Mouse (Mus musculus): Measurements from ENCODE around the gene Cldn9. TPM values are rescaled to one million over a fixed set of nuclear protein-coding genes. Genes with fewer than 3 reads are reported as not detected.

Gene Cldn9
- polyA plus RNA-seq, 1 experiment from 2014 or later, result 5.8 TPM

GRCm38 (mm10) chr17:23677236-23677679 is 6.6 kb downstream of the Cldn9 start, which contains the start of gene Tnfrsf12a:
Gene Tnfrsf12a (minus strand): TSS chr17:23677468.
- Histone ChIP-seq H3K36me3 (no peaks in the 10 kb centered on the region), H3K4me3 (peak within 1 kb of the TSS; percentile 64), H3K27ac (peak within 1 kb of the TSS; percentile 79), H3K9me3 (no peaks in the 10 kb centered on the region), H3K4me2 (peak within 1 kb of the TSS; percentile 95), H3K27me3 (peaks cover 37% of the 10 kb centered on the region), H3K9ac (peak within 1 kb of the TSS; percentile 46), H3K4me1 (peaks cover 54% of the 10 kb centered on the region)
- under 1% methylated on average over 34 of the region's 34 CpGs for WGBS
- ATAC-seq (ENCODE audit: insufficient number of reproducible peaks, low FRiP score, low TSS enrichment, low read depth), result peak; percentile 41; the same call in 1 of the 2 replicates

DNA sequence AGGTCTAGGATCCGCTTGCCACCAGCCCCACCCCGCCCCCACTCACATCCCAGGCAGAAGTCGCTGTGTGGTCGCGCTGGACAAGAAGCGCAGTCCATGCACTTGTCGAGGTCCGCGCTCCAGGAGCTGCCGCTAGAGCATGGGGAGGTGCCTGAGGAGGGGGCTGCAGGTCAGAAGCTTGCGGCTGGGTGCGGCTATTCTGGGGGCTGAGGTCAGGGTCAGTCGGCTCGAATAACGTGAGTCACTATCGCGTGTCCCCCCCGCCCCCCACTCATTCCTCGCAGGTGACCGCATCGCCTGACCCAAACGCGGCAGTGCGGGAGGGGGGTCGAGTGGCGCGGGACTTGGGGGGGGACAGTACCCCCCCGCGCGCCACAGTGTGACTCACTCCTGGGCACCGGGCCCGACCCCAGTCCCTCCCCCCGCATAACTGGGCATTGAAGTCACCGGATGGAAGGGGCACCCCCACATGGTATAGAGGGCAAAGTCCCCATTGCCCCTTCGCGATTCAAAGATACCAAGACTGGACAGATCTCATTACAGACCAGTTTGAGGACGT is 7.3 kb downstream of the Cldn9 start:
- Histone ChIP-seq H3K4me2 (peak overlapping the region; percentile 95), H3K4me3 (peak overlapping the region; percentile 64), H3K4me1 (peaks cover 54% of the 10 kb centered on the region), H3K9me3 (no peaks in the 10 kb centered on the region), H3K27ac (peak overlapping the region; percentile 79), H3K36me3 (no peaks in the 10 kb centered on the region), H3K9ac (peak overlapping the region; percentile 46), H3K27me3 (peaks cover 33% of the 10 kb centered on the region)
- under 1% methylated on average over 37 of the region's 37 CpGs for WGBS
- ATAC-seq (ENCODE audit: insufficient number of reproducible peaks, low FRiP score, low TSS enrichment, low read depth), result no peak

GRCm38 (mm10) chr17:23675564-23676281 is 8.1 kb downstream of the Cldn9 start:
- 9% methylated on average over 15 of the region's 15 CpGs for WGBS
- ATAC-seq (ENCODE audit: insufficient number of reproducible peaks, low FRiP score, low TSS enrichment, low read depth), result no peak
- Histone ChIP-seq H3K4me3 (peak overlapping the region; percentile 64), H3K36me3 (no peaks in the 10 kb centered on the region), H3K27me3 (peaks cover 24% of the 10 kb centered on the region), H3K27ac (peak overlapping the region; percentile 79), H3K4me1 (peaks cover 54% of the 10 kb centered on the region), H3K9ac (peak overlapping the region; percentile 46), H3K9me3 (no peaks in the 10 kb centered on the region), H3K4me2 (peak overlapping the region; percentile 95)

GRCm38 (mm10) chr17:23675127-23675526 is 8.7 kb downstream of the Cldn9 start:
- Histone ChIP-seq H3K27me3 (peaks cover 18% of the 10 kb centered on the region), H3K4me1 (peaks cover 54% of the 10 kb centered on the region), H3K9ac (no peak overlapping the region), H3K36me3 (peaks cover 5% of the 10 kb centered on the region), H3K27ac (peak overlapping the region; percentile 86), H3K4me3 (peak overlapping the region; percentile 64), H3K9me3 (no peaks in the 10 kb centered on the region), H3K4me2 (peak overlapping the region; percentile 95)
- WGBS, result 20% methylated on average over 5 of the region's 5 CpGs
- ATAC-seq (ENCODE audit: insufficient number of reproducible peaks, low FRiP score, low TSS enrichment, low read depth), result no peak

GRCm38 (mm10) chr17:23674271-23674952 is 9.4 kb downstream of the Cldn9 start:
- H3K9me3 ChIP-seq, result no peaks in the 10 kb centered on the region
- H3K4me2 ChIP-seq, result peak overlapping the region; percentile 95
- peaks cover 12% of the 10 kb centered on the region for H3K36me3 ChIP-seq
- peak overlapping the region; percentile 86 for H3K27ac ChIP-seq
- peak overlapping the region; percentile 55; the same call in 1 of the 2 replicates for H3K9ac ChIP-seq
- peaks cover 50% of the 10 kb centered on the region for H3K4me1 ChIP-seq
- 26% methylated on average over 9 of the region's 9 CpGs for WGBS
- H3K27me3 ChIP-seq, result peaks cover 11% of the 10 kb centered on the region
- ATAC-seq (ENCODE audit: insufficient number of reproducible peaks, low FRiP score, low TSS enrichment, low read depth), result no peak
- H3K4me3 ChIP-seq, result peak overlapping the region; percentile 64

DNA sequence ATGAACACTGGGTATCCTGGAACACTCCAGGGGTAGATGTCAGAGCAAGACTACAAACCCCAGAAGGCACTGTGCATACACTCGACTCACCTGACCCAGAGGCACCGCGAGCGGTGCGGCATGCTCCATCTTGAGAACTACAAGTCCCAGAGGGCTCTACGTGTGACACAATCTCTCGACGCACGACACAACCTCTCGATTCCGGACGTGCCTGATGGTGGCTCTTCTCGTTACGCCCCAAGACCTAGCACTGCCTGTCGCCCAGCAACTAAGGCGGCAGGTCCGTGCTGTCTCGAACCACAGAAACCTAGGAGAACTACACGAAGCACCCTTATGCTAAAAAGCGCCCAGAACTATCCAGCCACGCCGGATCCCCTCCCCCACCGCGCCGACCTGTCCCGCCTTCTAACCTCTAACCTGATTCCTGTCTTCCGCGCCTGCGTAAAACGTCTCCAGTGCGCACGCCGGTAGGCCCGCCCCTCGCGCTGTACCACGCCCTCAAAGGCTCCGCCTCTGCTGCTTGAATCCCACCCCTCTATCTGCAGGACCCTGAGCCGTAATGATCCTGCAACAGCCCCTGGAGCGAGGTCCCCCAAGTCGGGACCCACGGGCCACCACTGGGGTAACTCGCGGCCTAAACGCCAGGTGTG is 10.3 kb downstream of the Cldn9 start, which contains the start of the genes Hcfc1r1 and Thoc6:
Gene Hcfc1r1, plus strand, starts transcription at position 173 of the 650 bp plus-strand sequence.
Gene Thoc6, minus strand, starts transcription at position 459 of the 650 bp plus-strand sequence.
- peak within 1 kb of the TSS; percentile 64 for H3K4me3 ChIP-seq
- peak within 1 kb of the TSS; percentile 86 for H3K27ac ChIP-seq
- peak; percentile 91 for ATAC-seq (ENCODE audit: insufficient number of reproducible peaks, low FRiP score, low TSS enrichment, low read depth)
- H3K9me3 ChIP-seq, result no peaks in the 10 kb centered on the region
- WGBS, result 1% methylated on average over 45 of the region's 45 CpGs
- H3K36me3 ChIP-seq, result peaks cover 21% of the 10 kb centered on the region
- H3K4me1 ChIP-seq, result peaks cover 42% of the 10 kb centered on the region
- H3K4me2 ChIP-seq, result peak within 1 kb of the TSS; percentile 95
- peak within 1 kb of the TSS; percentile 55 for H3K9ac ChIP-seq
- H3K27me3 ChIP-seq, result peaks cover 3% of the 10 kb centered on the region; the same call in 1 of the 2 replicates

- peaks cover 42% of the 10 kb centered on the region for H3K4me1 ChIP-seq
- WGBS, result 53% methylated on average over 3 of the region's 3 CpGs
- no peak overlapping the region for H3K27ac ChIP-seq
- H3K36me3 ChIP-seq, result peaks cover 29% of the 10 kb centered on the region
- H3K9ac ChIP-seq, result no peak overlapping the region
- peak overlapping the region; percentile 95 for H3K4me2 ChIP-seq
- peak overlapping the region; percentile 64 for H3K4me3 ChIP-seq
- no peaks in the 10 kb centered on the region for H3K9me3 ChIP-seq
- no peak for ATAC-seq (ENCODE audit: insufficient number of reproducible peaks, low FRiP score, low TSS enrichment, low read depth)
- no peaks in the 10 kb centered on the region for H3K27me3 ChIP-seq
Observed at GRCm38 (mm10) chr17:23672761-23673160, 11.1 kb downstream of the Cldn9 start.

DNA sequence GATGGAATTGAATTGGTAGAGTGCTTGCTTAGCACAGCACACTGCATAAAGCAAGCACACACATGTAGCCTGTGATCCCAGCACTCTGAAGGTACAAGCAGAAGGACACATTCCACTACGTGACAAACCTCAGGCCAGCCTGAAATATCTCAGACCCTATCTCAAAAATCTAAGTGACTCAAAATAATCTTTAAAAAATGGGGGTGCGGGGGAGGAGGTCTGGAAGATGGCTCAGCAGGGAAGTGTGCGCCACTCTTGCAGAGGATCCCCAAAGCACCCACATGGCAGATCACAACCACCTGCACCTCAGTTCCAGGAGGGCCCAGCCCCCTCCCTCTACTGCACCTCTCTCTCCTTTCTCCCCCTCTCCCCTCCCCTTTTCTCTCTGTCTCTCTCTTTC is 12.3 kb downstream of the Cldn9 start:
- WGBS, result 89% methylated on average over 3 of the region's 3 CpGs

DNA sequence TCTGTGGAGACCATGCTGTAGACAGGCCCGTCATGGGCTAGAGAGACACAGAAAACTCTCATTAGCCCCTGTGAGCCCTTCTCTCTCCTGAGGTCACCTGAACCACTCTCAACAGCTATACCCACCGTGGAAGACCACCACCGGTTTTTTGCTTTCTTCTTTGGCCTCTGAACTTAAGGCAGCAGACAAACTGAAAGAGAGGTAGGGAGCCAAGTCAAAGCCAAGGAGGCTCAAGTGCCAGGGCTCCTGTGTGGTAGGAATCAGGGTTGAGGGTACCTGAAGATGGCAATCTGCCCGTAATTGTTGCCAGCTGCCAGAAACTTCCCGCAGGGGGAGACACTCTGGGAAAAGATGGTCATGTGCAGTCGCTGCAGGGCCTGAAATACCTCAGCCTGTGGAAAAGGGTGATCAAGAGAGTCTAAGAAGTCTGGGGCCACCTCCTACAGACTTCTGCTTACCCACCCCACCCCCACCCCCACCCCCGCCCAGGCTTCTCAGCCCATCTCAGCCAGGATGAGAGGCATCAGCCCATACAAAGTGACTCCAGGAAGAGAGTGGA is 13.2 kb downstream of the Cldn9 start:
- H3K36me3 ChIP-seq, result peaks cover 43% of the 10 kb centered on the region
- no peak overlapping the region for H3K27ac ChIP-seq
- no peak overlapping the region for H3K9ac ChIP-seq
- H3K27me3 ChIP-seq, result no peaks in the 10 kb centered on the region
- 84% methylated on average over 7 of the region's 7 CpGs for WGBS
- no peak for ATAC-seq (ENCODE audit: insufficient number of reproducible peaks, low FRiP score, low TSS enrichment, low read depth)
- H3K4me1 ChIP-seq, result peaks cover 24% of the 10 kb centered on the region
- no peak overlapping the region for H3K4me2 ChIP-seq
- no peaks in the 10 kb centered on the region for H3K9me3 ChIP-seq
- no peak overlapping the region for H3K4me3 ChIP-seq

More for the DNA sequence above, 12.3 kb downstream of the Cldn9 start:
- Histone ChIP-seq H3K36me3 (peaks cover 41% of the 10 kb centered on the region), H3K4me2 (no peak overlapping the region), H3K9ac (no peak overlapping the region), H3K27ac (no peak overlapping the region), H3K4me1 (peaks cover 33% of the 10 kb centered on the region), H3K9me3 (no peaks in the 10 kb centered on the region), H3K4me3 (no peak overlapping the region), H3K27me3 (no peaks in the 10 kb centered on the region)
- no peak for ATAC-seq (ENCODE audit: insufficient number of reproducible peaks, low FRiP score, low TSS enrichment, low read depth)

GRCm38 (mm10) chr17:23665511-23665910 is 18.3 kb downstream of the Cldn9 start:
- H3K9ac ChIP-seq, result no peak overlapping the region
- H3K27ac ChIP-seq, result no peak overlapping the region
- WGBS, result 78% methylated on average over 14 of the region's 14 CpGs
- no peaks in the 10 kb centered on the region for H3K9me3 ChIP-seq
- H3K4me2 ChIP-seq, result no peak overlapping the region
- H3K4me1 ChIP-seq, result peaks cover 11% of the 10 kb centered on the region
- H3K36me3 ChIP-seq, result peaks cover 42% of the 10 kb centered on the region
- no peak for ATAC-seq (ENCODE audit: insufficient number of reproducible peaks, low FRiP score, low TSS enrichment, low read depth)
- no peak overlapping the region for H3K4me3 ChIP-seq
- peaks cover 28% of the 10 kb centered on the region for H3K27me3 ChIP-seq

DNA sequence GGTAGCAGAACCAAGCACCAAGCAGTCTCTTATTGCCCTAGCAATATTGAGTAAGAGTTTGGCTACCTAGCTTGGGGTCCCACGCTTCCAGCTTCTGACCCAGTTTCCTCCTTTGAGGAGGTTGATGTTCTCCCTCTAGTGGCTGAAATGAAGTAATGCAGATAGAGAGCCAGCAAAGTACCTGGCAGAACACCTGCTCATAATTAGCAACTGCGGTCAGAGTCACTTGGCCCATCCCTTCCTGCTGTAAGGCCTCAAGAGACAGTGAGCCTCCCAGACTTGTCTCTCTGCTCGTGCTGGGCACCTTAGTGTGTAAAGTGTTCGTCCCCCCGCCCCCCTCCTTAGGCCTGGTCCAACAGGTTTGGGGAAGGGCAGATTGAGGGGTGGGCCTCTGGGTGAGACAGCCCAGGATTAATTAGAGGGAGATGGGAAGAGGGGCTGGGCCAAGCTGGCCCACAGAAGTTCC is 19.2 kb downstream of the Cldn9 start:
- no peak overlapping the region for H3K4me3 ChIP-seq
- H3K9ac ChIP-seq, result no peak overlapping the region
- H3K27ac ChIP-seq, result no peak overlapping the region
- no peaks in the 10 kb centered on the region for H3K9me3 ChIP-seq
- H3K4me1 ChIP-seq, result peaks cover 15% of the 10 kb centered on the region
- no peak for ATAC-seq (ENCODE audit: insufficient number of reproducible peaks, low FRiP score, low TSS enrichment, low read depth)
- no peak overlapping the region for H3K4me2 ChIP-seq
- WGBS, result 7% methylated on average over 5 of the region's 5 CpGs
- H3K27me3 ChIP-seq, result peaks cover 37% of the 10 kb centered on the region
- peaks cover 33% of the 10 kb centered on the region for H3K36me3 ChIP-seq

Measured in limb, embryonic 15.5 days (tissue).